Mouse (Mus musculus) CD4-positive helper T cell, adult 2 months (primary cell): ENCODE measurements around the gene Ric8b.

Experiments
- DNase-seq: peaks from one replicate; pipeline ENCODE4 v3.0.0-alpha.2; 2012; ENCODE audit warnings: low read depth, missing footprints, low spot score

Ric8b gene

DNA sequence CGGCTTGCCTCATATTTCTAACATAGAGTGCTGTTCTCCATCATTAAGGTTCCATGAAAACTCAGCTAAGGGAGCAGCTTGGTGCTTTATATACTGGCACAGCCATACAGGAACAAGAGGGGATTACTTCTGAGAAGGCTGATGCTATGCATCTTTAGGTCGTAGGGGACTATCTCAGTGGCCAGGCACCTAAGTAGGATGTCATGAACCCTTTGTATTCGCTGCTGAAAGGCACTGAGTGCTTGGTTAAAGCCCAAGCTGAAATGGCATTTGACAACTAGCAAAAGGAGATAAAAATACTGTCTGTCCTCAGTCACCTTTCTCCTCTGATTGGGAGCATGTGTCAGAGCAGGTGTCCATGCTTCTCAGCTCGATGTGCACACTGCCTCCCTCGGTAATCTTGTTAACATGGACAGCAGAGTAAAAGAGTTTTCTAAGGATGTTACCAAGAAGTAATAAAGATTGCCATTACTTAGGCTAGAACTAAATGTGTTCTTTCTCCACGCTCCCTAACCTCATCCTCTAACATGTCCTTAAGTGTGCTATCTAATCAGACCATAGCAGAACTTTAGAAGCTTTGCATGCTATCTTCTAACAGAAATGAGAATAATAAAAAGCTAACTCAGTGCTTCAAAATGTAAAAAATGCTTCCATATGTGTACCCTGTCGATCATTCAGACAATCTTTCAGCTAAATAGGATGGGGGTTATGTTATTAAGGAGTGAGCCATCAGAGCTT lies 89.3 kb downstream of the Ric8b start:
- DNase-seq, result no peak

DNA sequence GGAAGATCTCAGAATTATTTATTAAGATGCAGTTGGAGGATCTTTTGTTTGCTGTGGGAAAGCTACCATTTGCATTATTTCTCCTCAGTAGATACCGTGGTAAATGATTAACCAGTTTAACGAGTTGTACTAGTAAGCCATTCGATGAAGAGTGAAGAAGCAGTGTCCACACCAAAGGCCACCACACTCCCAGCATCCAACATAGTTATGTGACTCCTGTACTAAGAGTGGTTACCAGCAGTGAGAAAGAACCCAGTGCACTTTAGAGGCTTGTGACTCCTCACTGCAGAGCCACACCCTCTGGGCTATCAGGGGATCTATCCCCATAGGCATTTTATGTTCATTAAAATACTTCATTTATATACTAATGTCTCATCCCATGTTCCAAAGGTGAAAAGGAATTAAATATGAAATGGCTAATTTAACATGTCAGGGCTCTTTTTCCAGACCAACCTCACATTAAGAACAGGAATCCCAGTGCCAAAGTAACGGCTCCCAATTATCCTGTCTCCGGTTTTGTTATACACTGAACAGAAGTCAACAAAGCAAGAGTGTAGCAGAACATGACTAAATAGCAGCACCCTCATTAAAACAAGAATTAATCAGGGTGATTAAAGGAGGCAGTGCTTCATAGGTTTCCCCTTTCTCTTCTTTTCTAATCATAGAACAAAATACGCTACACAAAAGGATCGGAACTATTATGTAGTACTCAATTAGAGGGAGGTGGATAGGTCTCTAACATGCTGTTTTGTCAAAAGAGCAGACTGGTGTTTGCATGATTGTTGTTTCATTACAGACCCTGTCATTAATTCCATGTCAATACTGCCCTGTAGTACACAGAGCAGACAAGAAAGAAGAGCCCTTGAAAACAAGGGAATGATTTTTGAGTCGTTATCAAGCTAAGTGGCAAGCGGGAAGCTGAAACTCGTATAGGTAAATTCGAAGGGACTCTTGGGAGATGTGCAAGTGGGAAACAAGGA lies 90.7 kb downstream of the Ric8b start:
- no peak for DNase-seq

DNA sequence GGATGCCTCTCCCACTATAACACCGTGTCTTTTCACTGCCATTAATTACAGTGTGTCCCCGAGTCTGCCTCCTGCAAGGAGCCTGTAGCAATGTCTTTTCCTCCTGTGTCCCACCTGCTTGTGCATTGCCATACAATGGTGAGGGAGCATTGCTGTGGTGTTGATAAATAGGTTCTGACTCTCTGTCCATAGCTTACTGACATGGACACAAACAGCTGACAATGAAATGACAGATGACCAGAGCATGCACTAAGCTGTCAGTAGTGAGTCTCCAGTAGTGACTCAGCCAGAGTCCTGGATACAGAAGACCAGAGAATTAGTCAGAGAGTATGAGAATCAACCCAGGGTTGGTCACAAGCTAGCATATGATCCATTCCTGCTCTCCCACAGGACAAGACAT lies 93.7 kb downstream of the Ric8b start:
- no peak for DNase-seq

DNA sequence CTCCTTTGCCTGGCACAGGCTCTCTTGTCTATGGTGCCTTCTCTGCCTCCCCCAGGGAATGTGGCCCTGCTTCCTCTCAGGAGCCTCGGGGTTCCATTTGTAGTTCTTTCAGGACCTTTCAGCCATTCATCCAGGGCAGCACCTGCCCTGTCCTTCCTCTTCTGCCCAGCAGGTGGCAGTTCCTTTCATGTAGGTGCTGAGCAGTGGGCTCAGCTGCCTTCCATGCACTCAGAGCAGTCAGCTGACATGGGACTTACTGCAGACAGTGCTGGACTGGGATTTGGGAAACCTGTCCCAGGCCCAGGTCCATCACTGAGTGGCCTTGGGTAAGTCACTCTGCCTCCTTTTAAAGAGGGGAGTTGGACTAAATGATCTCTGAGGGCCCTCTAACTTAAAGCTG lies 96.0 kb downstream of the Ric8b start:
- DNase-seq, result peak; percentile 60

DNA sequence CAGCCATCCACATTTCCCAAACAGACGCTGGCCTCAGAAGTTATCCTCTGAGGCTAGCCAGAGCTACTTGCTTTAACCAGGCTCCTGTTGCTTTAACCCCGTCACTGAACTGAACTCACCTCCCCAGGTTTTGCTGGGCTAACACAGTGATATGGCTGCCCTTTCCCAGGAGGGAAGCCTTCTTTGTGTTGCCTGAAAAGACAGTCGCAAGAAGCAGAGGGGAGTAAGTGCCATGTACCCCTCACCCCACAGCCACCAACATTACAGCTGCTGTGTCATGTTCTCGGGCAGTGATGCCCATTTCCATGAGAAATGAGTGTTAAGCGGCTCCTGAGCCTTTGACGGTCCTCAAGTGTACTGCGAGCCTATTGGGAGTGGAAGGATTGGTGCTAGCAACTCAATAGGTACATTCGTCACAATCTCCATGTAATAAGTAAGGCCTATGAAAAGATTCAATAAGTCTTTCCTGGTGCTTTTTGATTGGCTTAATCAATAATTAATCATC lies 96.6 kb downstream of the Ric8b start:
- DNase-seq, result no peak

DNA sequence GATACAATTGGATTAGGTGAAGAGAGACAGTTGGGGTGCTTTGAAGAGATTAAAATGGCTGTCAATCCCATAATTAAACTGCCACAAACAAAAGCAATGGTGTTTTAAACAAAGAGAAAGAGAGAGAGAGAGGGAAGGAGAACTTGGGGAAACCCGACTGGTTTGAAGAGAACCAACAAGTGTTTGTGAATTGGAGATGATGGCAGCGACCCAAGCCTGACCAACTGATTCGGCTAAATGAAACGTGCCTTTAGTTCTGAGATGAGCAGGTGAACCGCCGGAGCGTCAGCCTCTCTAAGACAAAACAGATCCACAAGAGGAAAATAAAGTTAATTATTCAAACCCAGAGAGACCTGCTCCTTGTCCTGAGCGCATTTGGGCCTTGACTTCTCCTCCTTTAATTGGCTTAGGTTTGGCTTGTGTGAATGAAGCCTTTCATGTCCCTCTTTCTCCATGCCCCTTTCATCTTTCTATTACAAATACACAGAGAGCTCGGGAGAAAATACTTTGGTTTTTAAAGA lies 97.1 kb downstream of the Ric8b start:
- no peak for DNase-seq

DNA sequence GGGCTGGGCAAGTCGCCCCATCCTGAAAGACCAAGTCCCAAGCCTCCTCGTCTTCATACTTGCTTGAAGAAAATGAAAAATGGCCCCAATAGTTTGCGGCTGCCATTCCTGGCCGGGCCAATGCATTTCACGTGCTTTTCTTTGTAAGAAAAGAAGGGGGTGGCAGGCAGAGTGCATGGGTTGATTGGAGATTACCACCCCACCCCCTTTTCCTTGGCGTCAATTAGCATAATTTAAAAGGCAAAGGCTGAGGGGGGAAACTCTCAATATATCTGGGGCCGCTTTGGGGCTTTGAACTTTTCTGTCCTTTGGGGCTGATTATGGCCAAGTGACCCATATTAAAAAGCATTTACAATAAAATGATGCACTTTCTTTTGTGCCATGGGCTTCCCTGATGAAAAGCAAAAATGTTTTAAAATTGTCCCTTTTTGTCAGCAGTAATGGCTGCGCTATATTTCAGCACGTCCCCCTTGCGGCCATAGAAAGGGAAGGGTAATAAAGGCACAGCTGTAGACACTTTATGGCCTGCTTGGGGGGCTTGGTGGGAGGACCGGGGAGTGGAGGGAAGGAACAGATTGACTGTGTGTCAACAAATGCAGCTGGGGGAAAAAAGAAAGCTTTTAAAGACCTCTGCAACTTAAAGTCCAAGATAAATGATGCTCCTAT lies 105.4 kb downstream of the Ric8b start:
- DNase-seq, result no peak

DNA sequence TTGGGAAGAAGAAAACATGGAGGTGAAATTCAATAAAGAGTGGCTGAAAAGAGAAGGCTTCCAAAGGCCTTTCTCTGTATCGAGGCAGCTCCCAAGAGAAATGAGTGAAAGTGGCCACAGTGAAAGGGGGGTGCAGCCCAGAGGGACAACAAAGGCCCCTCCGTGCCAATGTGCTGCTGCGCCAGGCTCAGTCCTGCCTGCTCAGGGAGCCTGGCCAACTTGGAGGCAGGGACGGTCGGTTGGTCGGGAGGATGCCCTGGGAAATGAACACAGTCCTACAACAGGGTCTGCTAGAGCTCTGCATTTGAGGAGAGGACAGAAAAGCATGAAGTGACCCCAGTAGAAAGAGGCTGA lies 105.9 kb downstream of the Ric8b start:
- DNase-seq, result no peak

DNA sequence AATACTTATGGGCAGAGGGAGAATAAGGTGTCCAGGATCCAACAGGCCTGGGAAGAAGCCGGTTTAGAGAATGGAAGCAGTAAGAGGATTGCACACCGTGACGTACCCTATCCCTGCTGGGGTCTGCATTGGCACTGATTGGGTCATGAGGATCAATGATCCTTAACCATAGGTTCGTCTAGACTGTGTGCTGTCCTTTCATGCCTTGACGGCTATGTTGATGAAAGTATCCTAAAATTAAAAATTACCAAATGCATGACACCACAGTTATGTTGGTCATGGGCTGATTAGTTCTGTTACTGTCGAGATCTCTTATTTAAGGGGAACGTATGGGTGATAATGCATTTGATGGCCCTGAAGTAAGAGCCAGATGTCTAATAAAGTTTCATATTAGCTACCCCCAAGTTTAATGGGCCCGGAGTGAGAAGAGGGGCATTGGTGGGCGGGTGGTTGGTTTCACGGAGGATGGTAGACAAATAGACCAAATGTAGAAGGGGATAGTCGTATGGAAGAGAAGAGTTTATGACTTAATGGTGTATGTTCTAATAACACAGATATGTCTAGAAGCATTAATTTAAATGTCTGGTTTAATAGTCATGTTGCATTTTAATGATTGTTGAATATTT lies 108.5 kb downstream of the Ric8b start:
- DNase-seq, result no peak

DNA sequence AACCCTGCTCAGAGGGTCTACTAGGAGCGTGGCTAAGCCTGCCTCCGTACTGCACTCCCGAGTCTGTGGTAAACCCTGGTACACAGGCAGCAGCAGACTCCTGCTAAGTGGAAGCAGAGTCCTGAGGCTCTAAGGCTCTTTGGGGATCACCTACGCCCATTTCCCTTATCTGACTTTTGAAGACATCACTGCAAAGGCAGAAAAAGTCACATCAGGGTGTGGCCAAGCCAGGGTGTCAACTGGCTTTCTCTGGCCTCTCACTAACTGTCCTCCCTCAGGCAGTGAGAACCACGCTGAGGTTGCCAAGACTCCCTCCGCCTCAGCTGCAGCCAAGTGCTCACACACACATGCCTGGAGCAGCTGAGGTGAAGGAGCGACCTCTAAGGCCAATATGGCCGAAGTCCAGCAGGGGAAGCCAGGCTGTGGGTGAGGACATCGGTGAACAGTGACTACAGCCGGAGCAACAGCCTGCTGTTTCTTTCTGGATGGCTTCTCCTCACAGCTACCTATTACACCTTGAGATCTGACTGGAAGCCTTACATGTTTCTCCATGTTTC lies 110.3 kb downstream of the Ric8b start:
- no peak for DNase-seq

DNA sequence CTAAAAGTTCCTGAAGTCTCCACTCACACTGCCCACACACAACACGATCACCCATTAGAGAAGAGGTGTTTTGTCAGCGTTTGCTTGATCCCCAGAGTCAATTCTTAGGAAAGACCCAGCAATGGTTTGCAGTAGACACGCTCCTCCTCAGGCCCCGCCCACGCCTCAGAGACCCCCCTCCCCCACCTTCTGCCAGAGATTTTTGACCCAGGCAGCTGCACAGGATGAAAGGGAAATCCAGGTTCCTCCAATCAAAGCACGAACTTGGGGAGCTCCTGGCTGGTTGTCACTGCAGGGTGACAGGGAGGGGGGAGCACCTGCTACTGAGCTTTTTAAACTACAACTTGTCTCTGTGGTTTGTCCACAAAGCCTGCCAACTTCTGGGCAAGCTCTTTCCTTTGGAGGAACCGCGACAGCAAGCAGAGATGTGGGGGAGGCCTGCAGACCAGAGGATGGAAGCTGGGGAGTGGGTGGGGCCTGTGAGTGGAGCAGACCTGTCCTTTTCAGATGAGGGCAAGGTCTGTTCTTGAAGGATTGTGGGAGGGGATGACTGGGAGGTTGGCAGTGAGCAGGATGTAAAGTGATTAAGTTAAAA lies 117.8 kb downstream of the Ric8b start:
- no peak for DNase-seq

DNA sequence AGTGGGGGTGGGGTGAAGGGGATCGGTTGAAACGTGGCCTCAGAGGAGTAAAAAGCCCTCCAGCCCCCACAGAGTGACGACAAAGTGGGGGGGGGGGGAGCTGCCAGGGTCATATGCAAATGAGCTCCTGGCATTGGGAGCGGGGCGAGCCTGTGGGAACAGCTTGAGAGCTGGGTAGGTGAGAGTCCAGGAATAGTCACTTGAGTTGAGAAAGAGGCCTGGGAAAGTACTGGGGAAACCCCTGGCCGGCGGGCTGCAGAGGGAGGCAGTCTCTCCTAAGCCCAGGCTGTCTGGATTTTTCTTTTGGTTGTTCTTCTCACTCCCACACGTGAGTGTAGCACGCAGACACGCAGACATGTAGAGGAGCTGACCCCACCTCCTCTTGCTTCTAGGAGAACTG lies 120.7 kb downstream of the Ric8b start:
- DNase-seq, result no peak

DNA sequence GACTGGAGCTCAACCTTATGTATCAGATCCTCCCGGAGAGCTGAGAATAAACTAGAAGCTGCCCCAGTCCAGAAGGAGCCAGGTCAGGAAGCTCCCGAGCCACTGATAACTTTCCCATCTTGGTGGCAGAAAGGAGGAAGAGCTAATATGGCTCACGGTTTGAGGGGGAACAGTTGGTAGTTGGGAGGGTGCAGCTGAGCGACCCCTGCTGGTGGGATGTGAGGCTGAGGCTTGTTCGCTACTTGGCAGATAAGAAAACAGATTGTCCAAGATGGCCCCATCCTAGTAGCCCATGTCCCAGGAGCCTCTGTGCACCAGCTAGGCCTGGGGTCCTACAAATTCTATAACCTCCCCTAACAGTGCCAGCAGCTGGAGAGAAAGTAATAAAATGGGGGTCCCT lies 121.4 kb downstream of the Ric8b start:
- DNase-seq, result no peak

DNA sequence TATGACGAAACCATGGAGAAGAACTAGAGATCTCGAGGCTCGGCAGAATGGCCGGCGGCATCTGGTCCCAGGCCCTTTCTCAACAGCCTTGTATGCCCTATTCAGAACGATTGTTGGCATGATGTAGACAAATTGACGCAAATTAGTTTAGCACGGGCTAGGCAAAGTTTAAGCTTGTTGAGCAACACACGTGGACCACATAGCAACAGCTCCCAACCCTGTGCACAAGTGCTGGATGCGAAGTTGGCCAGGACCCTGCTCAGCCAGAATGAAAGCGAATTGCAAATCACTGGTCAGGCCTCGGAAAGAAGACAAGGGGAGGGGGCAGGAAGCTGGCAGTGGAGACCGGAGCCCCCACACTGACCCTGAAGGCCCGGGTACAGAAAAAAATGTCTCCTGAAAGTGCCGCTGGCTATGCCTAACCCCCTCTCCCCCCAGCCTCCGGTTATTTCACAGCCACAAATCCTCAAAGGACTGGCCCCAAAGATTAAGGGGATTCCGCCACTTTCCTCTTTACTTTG lies 126.8 kb downstream of the Ric8b start:
- DNase-seq, result no peak

DNA sequence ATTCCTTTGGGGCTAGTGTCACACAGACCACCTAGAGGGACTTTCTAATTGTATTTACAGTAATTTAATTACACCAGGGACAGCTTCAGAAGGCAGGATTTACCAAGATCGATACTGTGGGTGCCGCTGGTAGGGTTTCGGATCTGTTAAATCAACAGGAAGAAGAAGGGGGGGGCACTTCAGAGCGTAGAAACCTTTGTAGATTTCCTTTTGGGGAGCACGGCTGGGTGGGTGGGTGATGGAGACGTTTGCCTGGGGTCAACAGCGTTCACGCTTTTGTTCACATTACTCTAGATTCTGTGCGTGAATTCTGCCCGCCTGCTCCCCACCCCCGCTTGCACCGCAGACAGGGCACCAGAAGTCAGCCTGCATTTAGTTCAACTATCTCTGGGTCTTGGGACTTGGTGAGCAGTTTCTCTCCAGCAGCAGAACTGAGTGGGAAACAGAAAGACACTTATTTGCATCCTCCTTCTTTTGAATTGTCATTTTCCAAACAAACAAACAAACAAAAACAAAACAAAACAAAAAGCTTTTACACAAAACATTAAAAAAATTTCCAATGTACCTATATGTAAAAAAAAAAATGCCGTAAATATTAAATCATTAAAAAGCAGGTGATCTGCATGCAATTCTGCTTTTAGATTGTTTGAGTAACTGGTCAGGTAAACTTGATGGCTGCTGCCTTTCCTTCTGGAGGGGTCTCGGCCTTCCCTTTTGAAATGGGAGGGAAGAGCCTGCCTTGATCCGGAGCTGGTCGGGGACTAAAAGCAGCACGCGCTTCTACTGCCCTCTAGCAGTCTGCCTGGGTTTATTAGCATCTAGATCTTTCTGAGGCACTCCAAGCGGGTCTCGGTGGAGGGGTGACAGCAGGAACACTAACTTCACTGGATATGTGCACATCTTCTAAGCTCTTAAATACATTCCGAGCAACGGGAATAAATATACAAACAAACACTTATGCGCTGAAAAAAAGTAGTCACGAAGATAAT lies 127.6 kb downstream of the Ric8b start:
- peak; percentile 43 for DNase-seq

DNA sequence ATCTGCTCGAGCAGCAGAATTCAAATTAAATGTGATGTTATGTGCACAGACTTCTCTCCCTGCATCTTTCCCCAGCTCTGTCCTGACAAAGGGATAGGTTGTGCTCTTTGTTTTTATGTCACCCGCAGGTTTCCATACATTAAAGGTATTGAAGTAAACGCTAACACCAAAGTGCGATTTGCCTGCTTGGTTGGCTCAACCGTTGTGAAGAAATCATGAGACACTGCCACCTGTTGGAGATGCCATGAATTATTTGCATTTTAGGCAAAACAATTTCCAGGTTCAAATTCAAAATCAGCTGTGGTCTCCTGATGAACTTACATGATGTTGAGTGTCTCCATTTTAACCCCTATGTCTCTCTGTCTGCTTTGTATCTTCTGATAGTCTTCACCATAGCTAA lies 129.2 kb downstream of the Ric8b start:
- peak; percentile 60 for DNase-seq

DNA sequence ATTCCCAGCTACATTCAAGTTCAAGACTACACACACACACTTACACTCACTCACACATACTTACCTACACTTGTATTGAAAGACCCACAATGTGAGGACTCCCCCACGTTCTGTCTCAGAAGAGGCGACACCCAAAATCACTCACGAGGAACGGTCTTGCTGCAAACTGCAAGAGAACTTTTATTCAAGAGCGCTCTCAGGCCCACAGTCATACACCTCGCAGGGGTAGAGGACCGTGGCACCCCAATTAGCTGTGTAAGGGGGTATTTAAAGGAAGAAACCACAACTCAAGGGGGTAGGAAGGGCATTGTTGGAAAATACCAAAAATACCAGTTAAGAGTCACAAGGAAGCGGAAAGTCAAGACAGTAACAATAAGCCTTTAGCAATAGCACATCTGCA lies 130.6 kb downstream of the Ric8b start:
- DNase-seq, result no peak

DNA sequence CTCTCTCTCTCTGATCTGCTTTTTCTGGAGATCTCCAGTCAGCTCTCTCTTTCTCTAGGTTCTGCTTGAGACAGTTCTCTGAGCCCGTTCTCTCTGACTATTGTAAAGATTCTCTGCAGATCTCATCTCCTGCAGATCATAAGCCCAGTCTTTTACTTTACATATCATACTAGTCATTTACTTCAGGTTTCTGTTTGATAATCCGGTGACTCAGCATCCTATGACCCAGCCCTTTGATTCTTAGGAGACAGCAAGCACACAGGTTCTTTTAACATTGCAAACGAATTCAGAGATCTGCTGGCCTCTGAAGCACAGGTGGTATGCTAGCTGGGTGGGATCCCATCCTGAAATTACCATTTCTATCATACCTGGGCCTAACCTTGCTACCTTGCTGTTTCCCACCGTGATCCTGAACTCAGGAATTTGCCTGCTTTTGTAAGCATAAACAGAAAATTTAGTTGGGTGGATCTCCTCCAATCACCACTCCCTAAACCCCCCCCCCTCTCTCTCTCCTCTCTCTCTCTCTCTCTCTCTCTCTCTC lies 133.3 kb downstream of the Ric8b start:
- no peak for DNase-seq

DNA sequence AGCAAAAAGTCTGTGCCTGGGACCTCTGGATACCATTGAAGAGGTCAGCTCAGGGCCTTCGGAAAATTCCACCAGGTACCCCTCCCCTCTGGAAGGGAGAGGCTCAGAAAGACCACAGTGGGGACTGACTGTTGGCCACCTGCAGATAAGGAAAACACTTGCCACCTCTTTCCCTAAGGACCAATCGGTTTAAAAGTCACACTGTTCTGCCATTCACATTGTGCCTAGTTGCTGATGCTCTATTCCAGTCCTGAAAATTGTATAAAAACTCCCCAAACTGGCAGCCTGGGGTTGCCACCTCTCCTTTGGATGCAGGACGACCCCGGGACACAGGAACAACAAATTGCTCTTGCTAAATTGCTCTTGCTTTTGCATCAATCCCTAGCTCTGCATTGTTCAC lies 135.0 kb downstream of the Ric8b start:
- no peak for DNase-seq
